Mouse (Mus musculus) urinary bladder, postnatal 25 days (tissue): ENCODE results near the gene Psmd1.
"Not testable (repeated sequence)": the region's sequence is repeated elsewhere in the genome, so short reads cannot be mapped to it uniquely, and the experiment has no call there.

Experiments
- DNase-seq: peaks from one replicate; pipeline ENCODE4 v3.0.0; 2022; ENCODE audit warnings: low spot score

Psmd1 gene

GRCm38 (mm10) chr1:86064271-86064991, at the start of gene Psmd1:
TSS of gene Psmd1 (plus strand) at chr1:86064387.
- DNase-seq: peak; percentile 84

GRCm38 (mm10) chr1:86015758-86016157, 48.4 kb upstream of the Psmd1 start:
- DNase-seq: not testable (repeated sequence)

GRCm38 (mm10) chr1:86016516-86016915, 47.7 kb upstream of the Psmd1 start, which contains the start of gene Spata3:
TSS of gene Spata3 (plus strand) at chr1:86016816.
- no peak for DNase-seq

- peak; percentile 34 for DNase-seq
Measured at GRCm38 (mm10) chr1:86018235-86019055, 45.7 kb upstream of the Psmd1 start.

- no peak for DNase-seq
Measured at GRCm38 (mm10) chr1:86021365-86021989, 42.7 kb upstream of the Psmd1 start.

GRCm38 (mm10) chr1:86032273-86032987, 31.8 kb upstream of the Psmd1 start:
- no peak for DNase-seq

GRCm38 (mm10) chr1:86038191-86038951, 25.8 kb upstream of the Psmd1 start:
- no peak for DNase-seq

- DNase-seq: no peak
Measured at GRCm38 (mm10) chr1:86040131-86040530, 24.1 kb upstream of the Psmd1 start.

GRCm38 (mm10) chr1:86040817-86041216, 23.4 kb upstream of the Psmd1 start:
- no peak for DNase-seq

GRCm38 (mm10) chr1:86045056-86045455, 19.1 kb upstream of the Psmd1 start:
- no peak for DNase-seq

GRCm38 (mm10) chr1:86045848-86046805, 18.1 kb upstream of the Psmd1 start, which contains the start of gene 2810459M11Rik:
TSS of gene 2810459M11Rik (plus strand) at chr1:86045863.
- DNase-seq: no peak

- no peak for DNase-seq
Measured at GRCm38 (mm10) chr1:86046833-86047563, 17.2 kb upstream of the Psmd1 start.

- no peak for DNase-seq
Measured at GRCm38 (mm10) chr1:86048231-86048630, 16.0 kb upstream of the Psmd1 start.

GRCm38 (mm10) chr1:86048744-86049143, 15.4 kb upstream of the Psmd1 start:
- no peak for DNase-seq

GRCm38 (mm10) chr1:86053198-86053921, 10.8 kb upstream of the Psmd1 start:
- DNase-seq: no peak

GRCm38 (mm10) chr1:86054943-86055342, 9.2 kb upstream of the Psmd1 start:
- no peak for DNase-seq

- DNase-seq: no peak
Measured at GRCm38 (mm10) chr1:86056284-86056683, 7.9 kb upstream of the Psmd1 start.
